Mouse (Mus musculus) hindlimb bud, embryonic 11.5 days (tissue): ENCODE data around the gene Fermt3.
"Not testable (repeated sequence)": the region's sequence is repeated elsewhere in the genome, so short reads cannot be mapped to it uniquely, and the experiment has no call there.

Experiments used
- DNase-seq: peaks from one replicate; pipeline ENCODE4 v3.0.0-alpha.2; 2012; ENCODE audit warnings: low read depth, low spot score; ENCODE audit errors: extremely low spot score

Gene Fermt3

DNA sequence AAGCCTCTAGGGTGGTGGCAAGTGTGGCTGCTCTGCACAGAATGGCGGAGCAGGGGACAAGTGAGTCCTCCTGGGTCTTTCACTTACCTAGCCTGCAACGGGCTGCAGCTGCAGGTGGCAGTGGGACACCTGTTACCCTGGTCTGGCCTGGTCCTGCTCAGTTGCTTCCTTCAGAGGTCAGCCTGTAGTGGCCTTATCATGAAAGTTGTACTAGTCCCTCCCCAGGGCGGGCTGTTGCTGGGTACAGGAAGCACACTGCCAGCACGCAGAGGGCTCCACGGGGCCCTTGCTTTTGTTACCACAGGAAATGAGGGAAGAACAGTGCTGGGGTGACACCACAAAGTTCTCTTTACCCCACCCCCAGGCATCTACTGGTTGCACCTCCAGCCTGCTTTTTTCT, at the start of gene Fermt3:
Gene Fermt3, minus strand, starts transcription at position 279 of the 400 bp plus-strand sequence.
- no peak for DNase-seq

DNA sequence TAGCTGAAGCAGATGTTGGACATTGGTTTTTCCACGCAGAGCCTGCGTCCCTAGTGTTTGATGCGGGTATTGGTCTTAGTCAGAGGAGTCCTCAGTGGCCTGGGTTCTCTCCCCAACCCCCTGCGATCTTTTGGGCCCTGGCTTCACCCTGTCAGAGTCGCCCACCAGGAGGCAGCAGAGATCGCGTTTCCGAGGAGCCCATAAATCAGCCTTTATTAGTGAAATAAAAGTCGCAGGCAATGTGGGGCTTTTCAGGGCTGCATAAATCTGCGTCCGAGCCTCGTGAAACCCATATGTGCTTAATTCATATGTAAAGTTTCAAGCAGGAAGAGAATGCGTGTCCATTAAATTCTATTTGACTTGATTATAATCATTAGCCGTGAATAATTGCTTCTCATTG, 48.9 kb upstream of the Fermt3 start:
- peak; percentile 90 for DNase-seq

DNA sequence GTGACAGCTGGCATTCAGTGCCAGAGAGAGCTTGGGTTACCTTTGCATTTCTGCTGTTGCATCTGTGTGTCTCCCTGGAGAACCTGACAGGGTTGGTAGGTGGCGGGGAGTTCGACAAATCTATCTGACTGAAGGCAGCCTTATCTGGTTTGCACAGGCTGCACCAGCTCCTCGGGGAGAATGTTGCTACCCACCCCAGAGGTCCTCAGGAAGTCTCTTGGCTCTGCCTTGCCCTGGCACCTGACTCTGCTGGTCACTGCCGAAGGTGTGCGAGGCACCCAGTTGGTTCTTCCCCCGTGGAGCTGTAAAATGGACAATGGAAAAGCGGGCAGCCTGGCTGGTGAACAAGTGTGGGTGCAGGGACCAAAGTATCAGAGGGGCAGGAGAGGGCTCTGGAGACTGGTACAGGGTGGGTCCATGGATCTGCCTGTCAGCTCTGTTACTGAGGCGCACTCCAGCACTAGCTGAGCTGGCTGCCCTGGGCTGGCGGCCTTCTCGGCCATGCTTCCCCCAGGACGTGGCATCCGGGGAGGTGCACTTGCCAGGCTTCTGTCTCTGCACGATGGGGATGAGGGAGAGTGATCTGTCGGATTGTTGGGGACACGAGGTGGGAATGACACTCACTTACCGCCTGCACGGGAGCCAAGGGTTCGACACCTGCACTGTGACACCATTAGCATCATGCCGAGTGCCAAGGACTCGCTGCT, 48.2 kb upstream of the Fermt3 start:
- DNase-seq = no peak

GRCm38 (mm10) chr19:7066828-7067342, 47.6 kb upstream of the Fermt3 start:
- no peak for DNase-seq

DNA sequence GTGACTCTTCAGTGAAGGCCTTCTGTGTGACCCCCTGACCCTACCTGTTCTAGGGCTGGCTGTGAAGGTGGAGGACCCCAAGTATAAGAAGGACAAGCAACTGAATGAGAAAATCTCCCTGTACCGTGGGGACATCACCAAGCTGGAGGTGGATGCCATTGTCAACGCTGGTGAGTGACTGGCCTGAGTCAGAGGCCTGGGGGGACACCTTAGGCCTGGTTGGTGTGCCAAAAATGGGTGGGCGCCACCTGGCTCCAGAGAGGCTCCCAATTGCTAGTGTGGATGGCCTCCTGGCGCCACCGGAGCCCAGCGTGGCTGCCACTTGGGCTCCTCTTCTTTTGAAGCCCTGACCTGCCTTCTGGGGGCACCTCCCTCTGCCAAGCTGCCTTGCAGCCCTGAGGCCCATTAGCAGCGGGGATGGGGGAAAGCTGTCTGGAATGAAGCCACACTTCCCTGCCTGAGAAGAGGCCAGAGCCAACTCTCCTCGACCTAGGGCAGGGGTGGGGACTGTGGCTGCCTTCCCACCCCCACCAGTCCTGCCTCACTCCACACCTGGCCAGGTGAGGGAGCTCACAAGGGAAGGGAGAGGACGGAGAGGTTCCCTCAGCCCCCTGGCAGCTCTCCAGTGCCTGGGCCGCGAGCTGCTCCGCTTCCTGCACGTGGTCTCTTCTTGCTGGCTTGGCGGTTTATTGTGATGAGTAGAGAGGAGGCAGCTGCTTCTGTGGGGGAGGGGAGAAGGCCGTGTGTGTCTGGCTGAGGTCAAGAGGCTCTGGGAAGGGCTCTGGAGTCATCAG, 47.0 kb upstream of the Fermt3 start:
- DNase-seq = no peak

DNA sequence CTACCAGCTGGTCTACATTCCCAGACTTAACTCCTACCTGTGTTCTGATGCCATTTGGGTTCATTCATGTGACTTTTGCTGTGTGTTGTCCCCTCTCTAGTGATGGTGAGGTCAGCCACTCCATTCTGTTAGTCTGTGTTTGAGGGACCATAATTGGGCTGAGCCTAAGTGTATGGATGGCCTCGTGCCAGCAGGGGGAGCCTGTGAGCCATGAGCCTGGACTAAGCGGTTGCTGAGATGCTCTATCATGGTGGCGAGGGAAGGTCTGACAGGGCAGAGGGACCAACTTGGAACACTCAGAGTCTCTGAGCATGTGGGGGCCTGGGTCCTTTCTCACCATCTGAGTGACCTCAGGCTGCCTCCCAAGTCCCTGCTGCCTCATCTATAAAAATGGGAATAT, 45.3 kb upstream of the Fermt3 start:
- DNase-seq = no peak

DNA sequence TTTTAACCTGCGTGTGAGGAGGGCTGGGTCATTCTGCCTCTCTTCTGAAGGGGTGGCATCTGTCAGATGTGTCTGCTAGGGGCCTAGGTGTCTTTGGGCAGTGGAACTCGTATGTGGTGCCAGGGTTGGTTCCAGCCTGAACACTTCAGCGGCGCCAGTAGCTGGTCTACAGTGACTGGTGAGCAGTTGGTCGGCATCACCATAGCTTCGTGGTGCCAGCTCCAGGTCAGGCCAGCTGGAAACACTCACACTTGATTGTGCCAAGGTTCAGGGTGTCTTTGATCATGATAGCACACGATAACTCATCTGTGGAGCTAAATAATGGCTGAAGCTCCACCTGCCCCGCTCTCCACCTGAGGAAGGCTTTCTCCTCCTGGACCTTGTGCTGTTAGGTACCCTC, 43.6 kb upstream of the Fermt3 start:
- DNase-seq = no peak

GRCm38 (mm10) chr19:7062110-7062509, 42.8 kb upstream of the Fermt3 start:
- DNase-seq = no peak

DNA sequence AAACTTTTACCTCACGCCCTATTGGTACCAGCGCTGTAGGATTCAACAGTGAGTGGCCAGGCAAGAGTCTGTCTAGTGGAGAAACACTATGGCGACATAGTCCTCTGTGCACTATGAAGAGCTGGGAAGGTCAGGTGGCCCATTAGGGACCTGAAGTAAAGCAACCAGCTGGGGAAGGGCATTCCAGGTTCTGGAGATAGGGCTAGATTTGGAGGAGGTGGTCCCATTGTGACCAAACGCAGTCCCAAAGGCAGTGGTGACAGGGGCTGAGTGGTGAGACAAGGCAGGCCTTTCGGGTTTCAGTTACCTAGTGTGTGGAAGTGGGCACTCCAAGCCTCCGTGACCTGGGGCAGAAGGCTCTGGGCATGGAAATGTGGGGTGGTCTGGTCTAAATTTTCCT, 39.3 kb upstream of the Fermt3 start:
- no peak for DNase-seq

- DNase-seq = no peak
Measured at GRCm38 (mm10) chr19:7057722-7058207, 38.5 kb upstream of the Fermt3 start.

- DNase-seq = no peak
Measured at GRCm38 (mm10) chr19:7057126-7057721, 38.0 kb upstream of the Fermt3 start.

DNA sequence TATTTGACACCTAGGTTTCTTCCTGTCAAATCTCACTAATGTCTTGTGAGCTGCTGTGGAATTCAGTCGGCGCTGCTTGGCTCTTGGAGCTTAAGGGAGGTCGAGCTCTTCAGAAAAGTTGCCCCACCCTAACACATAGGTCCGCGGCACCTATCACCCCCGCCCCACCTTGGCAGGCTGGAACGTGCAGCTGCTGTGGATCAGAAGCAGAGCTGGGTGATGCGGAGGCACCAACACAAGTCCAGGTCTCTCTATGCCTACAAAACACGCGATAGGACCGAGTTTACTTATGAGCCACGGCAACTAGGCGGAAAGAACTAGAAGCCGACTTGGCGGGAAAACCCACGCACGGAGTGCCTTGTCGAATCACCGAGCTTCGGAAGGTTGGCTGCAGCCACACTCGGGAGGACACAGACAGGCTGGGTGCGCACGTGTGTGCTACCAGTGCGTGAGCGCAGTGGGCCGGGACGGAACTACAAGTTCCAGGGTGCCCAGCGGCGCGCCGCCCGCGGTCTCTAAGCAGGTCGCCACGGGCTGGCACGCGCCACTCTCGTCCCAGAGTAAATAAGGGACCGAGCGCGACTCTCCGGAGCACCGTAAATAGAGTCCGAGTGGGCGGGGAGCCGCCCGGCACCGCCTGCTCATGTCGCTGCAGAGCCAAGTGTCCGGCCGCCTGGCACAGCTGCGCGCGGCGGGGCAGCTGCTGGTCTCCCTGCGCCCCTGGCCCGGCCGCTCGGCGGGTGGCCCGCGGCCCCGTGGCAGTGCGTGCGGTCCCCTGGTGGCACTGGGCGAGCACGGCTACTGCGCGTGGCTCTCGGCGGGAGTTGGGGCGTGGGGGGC, 37.2 kb upstream of the Fermt3 start, which contains the start of gene Macrod1:
Gene Macrod1, plus strand, starts transcription at position 563 of the 840 bp plus-strand sequence.
- DNase-seq = no peak

- no peak for DNase-seq
Measured at GRCm38 (mm10) chr19:7055173-7055572, 35.9 kb upstream of the Fermt3 start.

GRCm38 (mm10) chr19:7054772-7055171, 35.5 kb upstream of the Fermt3 start:
- no peak for DNase-seq

DNA sequence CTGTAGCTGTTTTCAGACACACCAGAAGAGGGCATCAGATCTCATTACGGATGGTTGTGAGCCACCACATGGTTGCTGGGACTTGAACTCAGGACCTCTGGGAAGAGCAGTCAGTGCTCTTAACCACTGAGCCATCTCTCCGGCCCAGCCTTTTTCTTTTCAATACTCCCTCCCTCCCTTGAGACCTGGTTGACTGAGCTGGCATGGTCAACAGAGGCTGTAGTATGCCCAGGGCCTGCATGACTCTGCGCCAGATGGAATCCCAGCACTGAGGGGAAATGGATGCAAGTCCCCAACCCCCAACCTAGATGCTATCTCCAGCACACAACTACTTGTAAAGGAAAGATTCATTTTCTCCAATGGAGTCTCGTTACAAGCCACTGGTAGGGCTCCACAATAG, 34.1 kb upstream of the Fermt3 start:
- DNase-seq = not testable (repeated sequence)

DNA sequence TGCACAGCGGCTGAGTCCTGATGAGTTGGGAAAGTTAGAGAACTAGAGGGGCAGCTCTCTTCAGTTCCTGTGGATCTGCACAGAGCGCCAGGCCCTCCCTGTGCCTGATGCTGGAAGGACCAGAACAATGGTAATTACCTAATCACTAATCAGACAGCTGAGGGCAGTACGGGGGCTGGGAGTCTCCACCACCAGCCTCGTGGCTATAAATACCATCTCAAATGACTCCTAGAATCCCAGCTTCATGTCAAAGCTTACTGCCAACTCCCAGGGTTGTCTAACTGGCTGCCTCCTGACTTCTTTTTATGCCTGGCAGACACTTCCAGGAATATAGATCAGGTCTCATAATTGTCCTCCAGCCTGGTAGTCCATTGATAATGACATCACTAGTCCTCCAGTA, 25.4 kb upstream of the Fermt3 start:
- DNase-seq = no peak

DNA sequence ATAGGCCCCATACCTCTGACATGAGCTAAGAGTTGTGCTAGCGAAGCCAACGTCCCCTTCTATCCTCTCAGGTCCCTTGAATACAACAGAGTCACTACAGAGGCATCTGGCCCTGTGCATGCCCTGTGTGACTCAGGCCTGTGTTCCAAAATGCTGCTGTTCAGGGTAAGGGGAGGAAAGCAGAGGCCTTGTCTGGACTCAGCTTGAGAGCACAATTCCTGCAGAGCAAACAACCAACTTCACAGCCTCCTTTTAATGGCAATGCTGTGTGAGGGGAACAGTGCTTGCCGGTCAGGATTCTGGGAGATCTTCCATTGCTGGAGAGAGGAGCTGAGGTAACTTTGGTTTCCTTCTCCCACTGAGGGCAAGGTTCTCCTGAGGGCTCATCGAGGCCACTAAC, 25.0 kb upstream of the Fermt3 start:
- DNase-seq = no peak

DNA sequence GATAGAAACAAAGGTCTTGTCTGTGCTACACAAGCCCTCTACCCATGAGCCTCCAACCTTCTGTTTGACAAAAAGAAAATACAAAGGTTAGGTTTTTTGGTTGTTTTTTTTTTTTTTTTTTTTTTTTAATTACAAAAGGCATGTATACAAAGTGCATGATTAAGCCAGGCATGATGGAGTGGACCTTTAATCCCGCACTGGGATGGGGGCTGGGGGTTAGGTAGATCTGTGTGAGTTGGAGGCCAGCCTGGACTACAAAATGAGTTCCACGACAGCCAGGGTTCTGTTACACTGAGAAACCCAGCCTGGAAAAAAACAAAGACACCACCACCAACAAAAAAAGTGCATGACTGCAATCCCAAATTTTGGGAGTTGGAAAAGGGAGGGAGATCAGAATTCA, 21.9 kb upstream of the Fermt3 start:
- no peak for DNase-seq

GRCm38 (mm10) chr19:7040637-7041130, 21.4 kb upstream of the Fermt3 start:
- no peak for DNase-seq

DNA sequence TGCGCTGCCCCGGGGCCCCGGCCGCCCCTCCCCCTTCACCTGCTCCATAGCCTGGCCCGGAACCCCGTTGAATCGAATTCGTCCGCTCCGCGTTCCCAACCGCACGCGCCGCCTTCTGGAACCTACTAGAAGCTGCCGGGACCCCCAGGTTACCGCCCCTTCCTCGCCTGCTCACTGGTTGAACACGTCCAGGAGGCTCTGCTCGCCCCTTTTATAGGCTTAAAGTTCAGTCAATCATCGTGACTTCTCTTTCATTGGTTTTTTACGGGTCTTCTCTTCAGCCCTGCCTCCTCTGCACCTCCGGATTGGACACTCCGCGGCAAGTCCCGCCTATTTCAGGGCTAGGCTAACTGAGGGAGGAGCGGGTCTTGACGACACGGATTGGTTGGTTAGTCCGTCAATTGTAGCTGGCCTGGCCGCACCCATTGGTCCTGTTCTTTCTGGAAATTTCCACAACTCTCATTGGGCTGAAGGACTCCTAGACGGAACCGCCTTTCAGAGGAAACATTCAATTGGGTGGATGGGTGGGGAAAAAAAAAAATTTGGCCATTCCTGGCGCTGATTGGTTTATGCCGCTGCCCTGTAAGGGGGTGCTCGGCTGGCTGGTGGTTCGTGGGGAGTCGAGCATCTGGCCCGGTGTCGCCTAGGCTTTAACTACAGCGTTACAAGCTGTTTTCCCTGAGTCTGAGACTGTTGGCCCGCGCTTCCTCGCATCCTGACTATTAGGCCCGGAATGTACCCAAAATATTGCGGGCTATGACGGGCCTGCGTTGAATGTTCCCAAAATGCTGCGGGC, 20.8 kb upstream of the Fermt3 start, which contains the start of gene Stip1:
Gene Stip1, minus strand, starts transcription at position 127 of the 796 bp plus-strand sequence.
- DNase-seq = peak; percentile 99
